Mouse (Mus musculus) cerebellum, adult 9-10 months (tissue): ENCODE results near the gene Csn2.

Experiments
- DNase-seq: peaks from one replicate; pipeline ENCODE4 v3.0.0; 2022

Csn2 gene

DNA sequence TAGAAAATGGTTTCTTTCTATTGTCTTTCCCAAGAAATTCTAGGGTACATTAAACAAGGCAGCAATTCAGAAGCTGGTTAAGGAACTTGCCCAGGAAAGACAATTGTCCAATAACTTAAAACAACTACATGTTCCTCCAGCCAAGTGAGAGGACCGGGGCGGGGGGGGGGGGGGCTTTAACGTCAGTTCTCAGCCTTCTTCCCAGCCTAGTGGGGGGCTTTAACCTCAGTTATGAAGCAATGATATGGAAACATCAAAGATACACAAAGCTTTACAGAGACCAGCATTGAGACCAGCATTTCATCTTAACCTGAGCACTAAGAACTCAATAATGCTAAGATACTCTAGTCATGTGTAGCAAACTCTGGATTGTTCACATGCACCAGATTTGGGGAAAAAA is at the start of gene Csn2:
Csn2 (minus strand) TSS at position 101 of the 400 bp plus-strand sequence.
- no peak for DNase-seq

- no peak for DNase-seq
Observed at GRCm38 (mm10) chr5:87734821-87735220, 35.4 kb upstream of the Csn2 start.

GRCm38 (mm10) chr5:87705891-87706290 is 6.5 kb upstream of the Csn2 start:
- no peak for DNase-seq

DNA sequence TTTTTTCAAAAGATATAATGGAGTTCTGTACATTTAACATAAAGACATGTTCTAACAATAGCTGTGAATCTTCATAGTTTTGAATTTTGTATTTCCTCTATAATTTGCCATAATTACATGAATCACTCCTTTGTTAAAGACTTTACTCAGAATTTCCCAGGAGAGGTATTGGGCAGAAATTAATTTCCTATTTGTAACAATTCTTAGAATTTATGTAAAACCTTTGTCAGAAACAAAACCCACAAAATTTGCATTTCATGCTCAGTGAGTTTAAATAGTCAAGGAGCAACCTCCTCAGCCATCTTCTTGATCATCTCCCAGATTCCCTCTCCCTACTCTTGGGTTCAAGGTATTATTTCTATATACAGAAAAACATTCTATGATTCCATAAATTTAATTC is 33.5 kb downstream of the Csn2 start, which contains the start of gene Csn1s1:
Csn1s1 (plus strand) TSS at position 301 of the 400 bp plus-strand sequence.
- no peak for DNase-seq

GRCm38 (mm10) chr5:87642787-87643186 is 56.6 kb downstream of the Csn2 start:
- peak; percentile 2 for DNase-seq
